Mouse (Mus musculus) ovary, postnatal 14 days (tissue): ENCODE results near the gene St6galnac3.

Source experiments
- DNase-seq: peaks from one replicate; pipeline ENCODE4 v3.0.0; 2022; ENCODE audit warnings: low spot score

St6galnac3 gene

GRCm38 (mm10) chr3:153582065-153582464 lies 142.9 kb downstream of the St6galnac3 start:
- DNase-seq = no peak

GRCm38 (mm10) chr3:153580625-153581024 lies 144.3 kb downstream of the St6galnac3 start:
- DNase-seq = no peak

- no peak for DNase-seq
Measured at GRCm38 (mm10) chr3:153580136-153580535, 144.8 kb downstream of the St6galnac3 start.

GRCm38 (mm10) chr3:153577286-153577685 lies 147.7 kb downstream of the St6galnac3 start:
- no peak for DNase-seq

GRCm38 (mm10) chr3:153571152-153571551 lies 153.8 kb downstream of the St6galnac3 start:
- DNase-seq = no peak

- DNase-seq = no peak
Measured at GRCm38 (mm10) chr3:153568815-153569214, 156.2 kb downstream of the St6galnac3 start.

- no peak for DNase-seq
Measured at GRCm38 (mm10) chr3:153567913-153568312, 157.1 kb downstream of the St6galnac3 start.

GRCm38 (mm10) chr3:153567512-153567911 lies 157.5 kb downstream of the St6galnac3 start:
- DNase-seq = no peak

GRCm38 (mm10) chr3:153566100-153566499 lies 158.9 kb downstream of the St6galnac3 start:
- DNase-seq = no peak

GRCm38 (mm10) chr3:153560897-153561296 lies 164.1 kb downstream of the St6galnac3 start:
- DNase-seq = no peak

GRCm38 (mm10) chr3:153559586-153559985 lies 165.4 kb downstream of the St6galnac3 start:
- DNase-seq = no peak

- DNase-seq = no peak
Measured at GRCm38 (mm10) chr3:153556621-153557020, 168.4 kb downstream of the St6galnac3 start.

GRCm38 (mm10) chr3:153553712-153554111 lies 171.3 kb downstream of the St6galnac3 start:
- DNase-seq = no peak

GRCm38 (mm10) chr3:153553226-153553625 lies 171.7 kb downstream of the St6galnac3 start:
- no peak for DNase-seq

- no peak for DNase-seq
Measured at GRCm38 (mm10) chr3:153546936-153547683, 177.9 kb downstream of the St6galnac3 start.

GRCm38 (mm10) chr3:153539851-153540250 lies 185.1 kb downstream of the St6galnac3 start:
- no peak for DNase-seq

GRCm38 (mm10) chr3:153538396-153538795 lies 186.6 kb downstream of the St6galnac3 start:
- DNase-seq = no peak

GRCm38 (mm10) chr3:153537435-153537834 lies 187.5 kb downstream of the St6galnac3 start:
- no peak for DNase-seq

- DNase-seq = no peak
Measured at GRCm38 (mm10) chr3:153536260-153536659, 188.7 kb downstream of the St6galnac3 start.

GRCm38 (mm10) chr3:153529174-153529573 lies 195.8 kb downstream of the St6galnac3 start:
- no peak for DNase-seq

- no peak for DNase-seq
Measured at GRCm38 (mm10) chr3:153525151-153525768, 199.7 kb downstream of the St6galnac3 start.

GRCm38 (mm10) chr3:153516848-153517247 lies 208.1 kb downstream of the St6galnac3 start:
- DNase-seq = no peak

GRCm38 (mm10) chr3:153513501-153514060 lies 211.4 kb downstream of the St6galnac3 start:
- no peak for DNase-seq
